8 mouse cellular contexts compared by ENCODE assay signal in the genomic region with DNA sequence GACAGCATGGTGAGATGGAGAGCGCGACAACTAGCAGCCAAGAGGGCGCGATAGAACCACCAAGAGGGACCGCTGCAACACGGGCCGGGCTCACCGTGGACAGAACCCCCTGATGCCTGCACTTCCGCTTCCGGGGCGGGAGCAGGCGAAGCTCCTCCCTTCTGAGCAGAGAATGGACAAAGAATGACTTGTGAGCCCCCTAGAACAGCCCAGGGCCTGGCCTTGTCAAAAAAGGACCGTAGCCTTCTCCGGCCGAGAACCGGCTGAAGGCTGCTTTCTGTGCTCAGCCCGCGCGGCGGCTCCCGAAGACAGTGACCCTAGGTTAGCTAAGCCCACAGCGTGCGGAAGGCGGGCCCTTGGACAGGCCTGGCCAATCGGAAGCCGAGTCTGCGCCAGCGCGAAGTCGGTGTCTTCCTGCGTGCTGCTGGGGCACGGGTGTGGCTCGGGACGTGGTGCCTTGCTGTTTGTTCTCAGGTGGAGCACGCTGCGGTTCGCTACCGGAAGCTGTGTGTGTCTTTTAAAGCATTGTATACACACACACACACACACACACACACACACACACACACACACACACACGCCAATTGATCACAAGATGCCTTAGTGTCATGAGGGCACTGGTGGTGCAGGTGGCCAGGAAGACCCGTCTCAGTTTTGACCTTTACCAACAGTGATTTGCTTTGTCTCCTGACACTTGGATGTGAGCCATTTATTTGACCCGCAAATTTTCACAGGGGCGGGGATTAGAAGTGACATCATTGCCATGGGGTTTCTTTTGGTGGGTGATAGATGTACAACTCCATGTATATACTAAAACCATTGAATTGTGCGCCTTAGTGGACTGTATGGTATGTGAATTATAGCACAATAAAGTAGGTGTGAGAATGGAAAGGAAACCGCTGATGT. TPM values are rescaled to one million over a fixed set of nuclear protein-coding genes. Genes with fewer than 3 reads are reported as not detected.
A peak's percentile ranks its signal among the peaks of the same experiment; 100 is the strongest.
DNase-seq lines count a peak whose midpoint lies in the region; ATAC-seq lines count a peak whose summit lies in the region.

A gene (minus strand): TSS at position 336 of the 906 bp plus-strand sequence.

- WGBS in hindbrain, embryonic 15.5 days = 1% methylated on average over 44 of the region's 44 CpGs

- H3K27me3 ChIP-seq in hindbrain, embryonic 15.5 days = no peaks in the 10 kb centered on the region

- peak within 1 kb of the TSS; percentile 98 for H3K27ac ChIP-seq in hindbrain, embryonic 15.5 days (replicated peaks)

- peak within 1 kb of the TSS; percentile 82 for H3K9ac ChIP-seq in hindbrain, embryonic 15.5 days

- 0 out of 2 replicates have a peak, but pooled peaks cover 3% of the 10 kb centered on the region for H3K36me3 ChIP-seq in hindbrain, embryonic 15.5 days

- H3K4me2 ChIP-seq in hindbrain, embryonic 15.5 days = peak within 1 kb of the TSS; percentile 89

- peaks cover 28% of the 10 kb centered on the region for H3K4me1 ChIP-seq in hindbrain, embryonic 15.5 days (replicated peaks)

- peak; percentile 97 for DNase-seq in T-cell, adult 2 months (ENCODE audit: low spot score)
- peak; percentile 95 to 97 for DNase-seq in cerebellum, postnatal 36 days
- DNase-seq in frontal cortex, postnatal 36 days (ENCODE audit: low spot score in 2 of 2) = peak; percentile 97
- peak; percentile 92 for DNase-seq in left cerebral cortex, adult 11 months (ENCODE audit: low spot score)
- peak; percentile 95 to 96 for DNase-seq in lung, postnatal 4 days
- peak; percentile 88 for DNase-seq in retina, postnatal 7 days (ENCODE audit: low read depth, low spot score)
- DNase-seq in urinary bladder, adult 2 months (ENCODE audit: low spot score) = peak; percentile 89

- peak within 1 kb of the TSS; percentile 83 for H3K4me3 ChIP-seq in hindbrain, embryonic 15.5 days

- H3K9me3 ChIP-seq in hindbrain, embryonic 15.5 days = no peaks in the 10 kb centered on the region

- peak; percentile 100 for ATAC-seq in hindbrain, embryonic 15.5 days (ENCODE audit: low FRiP score, low read depth)

RNA-seq across cellular contexts. Expression of the gene that starts here (rescaled TPM):
- 138 and 163 TPM in 2 replicates for polyA plus RNA-seq in hindbrain, embryonic 15.5 days (2015; fragmentation: Nextera tagmentation; extraction: Ambion mirVana)
- 105 and 113 TPM in 2 replicates for polyA plus RNA-seq in urinary bladder, adult 2 months (2012; rRNA removed)

Comparison
In these comparisons a context has a peak if more than half of its experiments do, and no peak if none do; other contexts are left out.
1. Peak in every context shown above with its lines: DNase-seq, ATAC-seq, H3K4me3 ChIP-seq and H3K27ac ChIP-seq.